Mouse (Mus musculus): ENCODE measurements at regions not wholly inside any gene's neighbourhood (a gene's known extent, or its start where the extent isn't known, plus 50 kb on each side); places are given as distances from the start of the nearest gene placed in this dataset.

- no peak for DNase-seq (ENCODE audit: low spot score in 2 of 2)
These were observed 186.6 kb upstream of the Sp8 start for GRCm38 (mm10) chr12:118659240-118660120.

GRCm38 (mm10) chr12:118650483-118651160 lies 195.5 kb upstream of the Sp8 start:
- DNase-seq (ENCODE audit: low spot score in 2 of 2) = no peak

GRCm38 (mm10) chr12:118649323-118649973 lies 196.7 kb upstream of the Sp8 start:
- no peak for DNase-seq (ENCODE audit: low spot score in 2 of 2)

- DNase-seq (ENCODE audit: low spot score in 2 of 2) = no peak
These were observed 197.5 kb upstream of the Sp8 start for GRCm38 (mm10) chr12:118648673-118649072.

DNA sequence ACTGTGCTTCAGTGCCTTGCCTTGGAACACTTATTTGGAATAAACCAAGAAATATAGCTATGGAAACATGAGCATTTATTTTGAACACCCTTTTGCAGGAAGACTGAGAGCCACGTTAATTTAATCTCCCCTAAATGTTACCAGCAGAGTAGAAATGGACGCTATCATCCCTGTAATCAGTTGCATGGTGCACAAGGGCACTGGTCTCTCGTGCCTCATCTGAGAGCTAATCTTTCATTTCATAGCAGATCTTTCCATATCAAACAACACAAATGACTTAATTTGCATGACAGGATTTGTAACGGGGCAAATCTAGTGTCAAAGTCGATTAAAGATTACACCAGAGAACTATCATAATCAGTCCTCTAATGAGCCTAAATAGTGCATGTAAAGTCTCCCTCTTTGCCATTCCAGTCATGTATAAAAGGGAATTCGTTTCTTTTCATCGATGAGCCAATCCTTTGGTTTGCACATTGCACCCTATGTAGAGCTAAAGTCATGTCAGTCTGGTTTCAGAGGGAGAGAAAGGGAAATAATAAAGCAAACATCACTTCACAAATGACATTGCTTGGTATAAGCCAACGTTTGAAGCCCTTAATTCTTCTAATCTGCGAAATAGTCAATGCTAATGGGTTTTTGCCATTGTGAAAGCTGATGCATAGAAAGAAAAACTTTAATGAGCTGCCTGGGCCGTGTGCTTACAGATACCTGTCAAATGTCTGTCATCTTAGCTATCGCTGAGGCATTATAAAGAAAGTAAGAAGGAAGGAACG lies 198.7 kb upstream of the Sp8 start:
- DNase-seq (ENCODE audit: low spot score in 2 of 2) = no peak

DNA sequence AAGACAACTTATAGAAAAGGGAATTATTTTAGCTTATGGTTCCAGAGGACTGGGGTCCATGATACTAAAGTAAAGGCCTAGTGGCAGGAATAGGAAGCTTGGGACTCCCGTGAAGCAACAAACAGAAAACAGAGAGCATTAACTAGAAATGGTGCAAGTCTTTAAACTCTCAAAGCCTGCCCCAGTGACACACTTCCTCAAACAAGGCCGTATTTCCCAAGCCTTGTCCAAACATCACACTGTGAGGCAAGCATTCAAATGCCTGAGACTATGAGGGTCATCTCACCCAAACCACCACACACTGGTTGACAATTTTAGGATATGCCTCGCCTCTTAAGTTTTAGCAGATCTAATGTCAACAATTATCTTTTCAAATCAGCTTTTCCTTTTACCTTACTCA lies 205.2 kb upstream of the Sp8 start:
- DNase-seq (ENCODE audit: low spot score in 2 of 2) = no peak

DNA sequence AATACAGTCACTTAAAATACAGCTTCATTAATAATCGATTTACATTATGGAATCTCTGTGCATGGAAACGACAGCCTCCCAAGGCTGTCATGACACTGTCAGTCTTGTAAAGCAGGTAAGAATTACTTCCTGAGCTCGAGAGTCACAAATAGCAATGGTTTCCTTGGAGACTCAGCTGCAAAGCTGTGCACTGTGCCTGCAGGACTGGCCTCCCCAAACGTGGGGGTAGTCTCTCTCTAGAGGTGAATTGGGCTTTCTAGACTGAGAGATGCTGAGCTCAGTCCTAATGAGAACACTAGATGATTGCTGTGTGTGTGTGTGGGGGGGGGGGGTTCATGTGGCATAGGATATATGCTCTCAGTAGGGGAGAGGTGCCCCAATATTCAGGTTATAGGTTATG lies 208.9 kb upstream of the Sp8 start:
- no peak for DNase-seq (ENCODE audit: low spot score in 2 of 2)

DNA sequence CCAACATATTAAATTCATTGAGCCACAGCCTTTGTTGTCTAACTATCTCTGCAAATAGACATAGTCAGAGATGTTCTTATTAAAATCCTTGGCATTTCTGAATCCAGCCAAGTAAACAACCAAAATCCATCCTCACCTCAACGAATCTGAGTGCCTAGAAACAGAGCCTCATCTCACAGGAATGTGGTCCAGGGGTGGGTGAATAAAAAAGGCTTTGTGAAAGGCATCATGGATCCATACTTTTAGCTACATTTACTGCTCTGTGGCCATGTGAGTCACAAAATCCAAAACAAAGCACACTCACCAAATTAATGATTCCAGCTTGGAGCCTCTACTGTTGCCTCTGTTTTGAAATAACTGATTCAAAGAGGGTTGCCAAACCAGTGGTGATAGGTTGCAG lies 210.7 kb upstream of the Sp8 start:
- no peak for DNase-seq (ENCODE audit: low spot score in 2 of 2)

DNA sequence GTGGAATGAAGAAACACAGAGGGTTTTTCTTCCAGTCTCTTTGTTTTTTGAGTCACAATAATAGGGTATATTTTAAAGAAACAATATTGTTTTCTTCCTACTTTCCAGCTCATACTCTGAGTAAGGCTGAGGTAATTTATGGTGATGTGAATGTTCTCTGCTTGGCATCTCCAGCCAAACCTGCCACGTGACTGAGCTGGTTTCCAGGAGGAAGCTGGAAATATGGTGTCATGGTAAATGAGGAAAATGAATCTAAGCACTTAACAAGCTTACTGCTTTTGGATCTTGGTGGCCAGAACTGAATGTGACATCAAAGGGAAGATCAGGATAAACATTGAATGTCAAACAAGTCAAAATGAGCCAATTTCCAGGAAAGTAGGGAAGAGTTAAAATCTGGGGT lies 215.8 kb upstream of the Sp8 start:
- no peak for DNase-seq (ENCODE audit: low spot score in 2 of 2)

DNA sequence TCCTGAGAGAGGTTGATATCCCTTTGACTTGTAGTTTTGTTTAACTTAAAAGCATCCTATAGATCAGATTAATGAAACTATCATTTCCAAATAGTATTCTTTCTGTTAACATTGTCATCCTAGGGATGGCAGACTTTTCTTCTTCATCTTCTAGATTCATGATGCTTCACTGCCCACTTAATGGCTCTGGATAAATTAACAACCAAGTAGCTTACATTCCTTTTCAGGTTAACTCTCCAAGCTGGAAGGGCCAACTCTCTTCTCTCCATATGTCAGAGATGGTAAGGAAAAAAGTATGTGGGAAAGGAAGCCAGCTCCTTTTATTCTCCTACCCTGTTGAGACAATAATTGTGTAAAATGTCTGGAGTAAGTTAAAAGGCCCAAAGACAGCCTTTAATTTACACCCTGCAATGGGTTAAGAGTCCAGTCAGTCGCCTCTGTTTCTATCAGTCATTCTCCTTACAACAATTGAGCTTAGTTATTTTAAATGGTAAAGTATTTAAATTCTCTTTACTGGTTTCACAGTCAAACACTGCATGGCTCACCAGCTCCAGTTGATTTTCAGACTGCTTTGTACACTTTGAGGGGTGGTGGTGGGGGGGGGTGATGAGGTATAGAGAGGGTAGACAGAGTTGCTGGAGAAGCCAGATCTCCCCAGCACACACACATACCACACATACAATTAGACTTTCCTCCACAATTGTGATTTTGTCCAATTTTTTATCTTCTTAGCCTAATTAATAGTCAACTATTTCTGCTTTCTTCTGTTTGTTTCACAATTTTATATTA lies 224.2 kb upstream of the Sp8 start:
- no peak for DNase-seq (ENCODE audit: low spot score in 2 of 2)

GRCm38 (mm10) chr12:118620847-118621636 lies 225.1 kb upstream of the Sp8 start:
- DNase-seq (ENCODE audit: low spot score in 2 of 2) = no peak

- DNase-seq (ENCODE audit: low spot score in 2 of 2) = no peak
These were observed 249.1 kb upstream of the Sp8 start for GRCm38 (mm10) chr12:118597015-118597414.

- DNase-seq (ENCODE audit: low spot score in 2 of 2) = no peak
These were observed 251.2 kb upstream of the Sp8 start for GRCm38 (mm10) chr12:118594781-118595574.

DNA sequence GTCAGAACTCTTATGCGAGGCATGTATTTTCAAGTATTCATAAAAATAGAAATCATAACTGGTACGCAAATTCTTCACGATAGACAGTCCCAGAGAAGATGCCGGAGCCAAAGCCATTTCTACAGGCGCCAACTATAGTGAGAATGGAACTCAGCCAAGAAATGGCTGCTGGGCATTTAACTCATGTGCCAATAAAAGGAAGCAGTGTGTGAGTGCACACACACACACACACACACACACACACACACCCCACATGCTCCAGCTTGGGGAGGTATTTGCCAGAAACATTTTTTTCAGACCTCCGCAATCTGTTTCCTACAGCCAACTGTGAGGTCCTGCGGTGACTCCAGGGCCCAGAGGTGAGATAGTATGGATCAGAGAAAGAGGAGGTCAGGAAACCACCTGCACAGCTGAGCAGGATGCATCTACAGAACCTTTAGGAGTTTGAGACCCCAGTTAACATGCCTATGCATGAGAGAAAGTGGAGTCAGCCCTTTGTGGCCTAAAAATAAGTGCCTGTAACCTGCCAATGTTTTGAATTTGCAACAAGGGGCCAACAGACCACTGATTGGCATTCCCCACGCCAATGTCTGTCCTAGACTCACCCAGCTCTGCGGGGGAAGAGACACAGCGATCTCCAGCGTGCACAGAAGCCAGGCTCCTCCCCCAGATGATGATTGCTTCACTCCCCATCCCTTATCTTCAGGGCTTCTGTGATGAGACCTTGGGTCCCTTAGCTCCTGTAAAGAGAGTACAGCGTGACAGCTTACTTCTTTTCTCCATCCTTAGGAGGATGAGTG lies 262.1 kb upstream of the Sp8 start:
- DNase-seq (ENCODE audit: low spot score in 2 of 2) = no peak

DNA sequence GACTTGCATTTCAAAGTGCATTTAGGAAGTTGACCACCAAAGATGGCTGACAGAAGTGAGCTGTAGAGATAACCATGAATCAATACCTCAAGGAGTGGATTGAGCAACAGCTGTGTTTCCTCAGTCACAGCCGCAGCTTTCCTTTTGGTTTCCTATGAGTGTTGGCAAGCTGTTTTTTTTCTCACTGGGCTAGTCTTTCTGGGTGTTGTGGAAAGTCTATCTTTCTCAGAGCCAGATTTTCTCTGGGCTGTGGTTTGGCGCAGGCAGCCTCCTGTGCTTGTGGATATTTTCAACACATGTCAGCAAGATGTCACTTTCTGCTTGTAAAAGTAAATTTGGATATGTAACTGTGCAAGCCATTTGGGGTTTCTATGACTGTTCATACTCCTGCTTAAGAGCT lies 268.6 kb upstream of the Sp4 start:
- no peak for DNase-seq (ENCODE audit: low spot score in 2 of 2)

DNA sequence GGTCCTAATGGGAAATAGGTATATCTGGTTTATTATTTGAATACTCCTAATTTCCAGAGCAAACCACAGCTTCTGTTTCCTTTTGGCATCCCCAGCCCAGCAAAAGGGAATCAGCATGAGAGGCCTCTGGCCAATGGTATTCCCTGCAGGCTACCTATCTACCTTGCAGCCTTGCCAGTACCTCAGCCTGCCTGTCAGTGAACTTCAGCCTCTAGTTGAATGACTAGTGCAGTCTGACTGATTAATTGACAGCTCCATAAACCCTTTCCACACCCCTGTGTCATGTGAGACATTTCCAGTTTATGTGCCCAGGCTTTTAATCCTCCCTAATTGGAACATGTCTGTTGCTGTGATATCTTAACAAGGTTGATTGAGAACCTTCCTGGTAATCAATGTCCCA lies 265.4 kb upstream of the Sp4 start:
- no peak for DNase-seq (ENCODE audit: low spot score in 2 of 2)

DNA sequence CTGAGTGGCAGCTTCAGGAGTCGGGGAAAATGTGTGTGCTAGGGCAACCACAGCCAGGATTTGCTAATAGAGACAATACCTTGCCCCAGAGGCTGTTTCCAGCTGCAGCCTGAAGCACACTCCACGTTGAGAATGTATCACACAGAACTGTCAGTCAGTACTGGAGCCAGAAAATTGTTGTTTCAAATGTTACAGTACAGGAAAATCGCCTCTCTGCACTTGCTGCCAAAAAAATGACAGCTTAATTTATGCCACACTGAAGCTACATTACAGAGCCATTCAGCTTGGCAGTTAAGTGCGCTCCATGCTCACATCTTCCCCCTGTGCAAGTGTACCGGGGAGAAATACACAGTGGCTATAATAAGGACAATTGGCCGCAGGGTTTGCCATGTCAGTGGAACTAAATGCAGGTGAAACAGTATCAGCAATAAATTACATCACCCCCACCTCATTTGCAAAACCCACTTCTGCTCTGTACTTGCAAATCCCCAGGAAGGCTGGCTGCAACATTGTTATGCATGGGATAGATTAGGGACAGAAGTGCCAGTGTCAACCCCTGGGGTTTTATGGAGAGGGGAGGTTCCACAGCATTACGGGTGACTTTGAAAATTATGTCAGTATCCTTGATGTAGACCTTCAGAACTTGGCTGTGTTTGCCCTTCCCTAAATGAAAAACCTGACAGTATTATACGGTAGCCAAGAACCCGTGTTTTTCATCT lies 263.3 kb upstream of the Sp4 start:
- no peak for DNase-seq (ENCODE audit: low spot score in 2 of 2)

DNA sequence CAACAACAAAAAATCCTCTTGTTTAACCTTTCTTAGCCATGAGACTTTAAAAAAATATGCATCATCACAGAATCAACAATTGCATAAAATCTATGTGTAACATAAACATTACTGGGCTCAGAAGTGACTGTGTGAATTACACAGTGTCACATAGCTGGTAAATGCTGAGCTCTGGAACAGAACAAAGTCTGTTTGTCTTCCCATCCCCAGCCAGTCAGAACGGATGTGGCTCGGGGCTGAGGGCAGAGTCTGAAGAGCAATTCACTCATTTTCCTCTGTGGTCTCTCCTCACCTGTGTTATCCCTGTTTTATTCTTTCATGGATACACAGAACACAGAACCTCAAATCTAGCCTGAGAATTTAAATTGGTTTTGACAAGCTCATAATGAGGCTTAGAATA lies 261.0 kb upstream of the Sp4 start:
- DNase-seq (ENCODE audit: low spot score in 2 of 2) = no peak

Data from frontal cortex, postnatal 25 days (tissue).